Mouse (Mus musculus) MEL (cell line): Measurements from ENCODE around the gene Strip1.

Experiments
- CTCF ChIP-seq, 3 experiments: IDR thresholded peaks in 2 of 3; conservative IDR thresholded peaks in 1 of 3; 2 replicates each; pipeline ENCODE4 v1.5.1; 2011 to 2012; ENCODE audit warnings: low read length in 3 of 3, low read depth in 2 of 3, mild to moderate bottlenecking in 2 of 3, improper control_type of control experiment in 1 of 3, inconsistent platforms in 1 of 3, mixed read lengths in 1 of 3, moderate library complexity in 1 of 3; ENCODE audit not compliant: control insufficient read depth in 1 of 3, insufficient read depth in 1 of 3, poor library complexity in 1 of 3, severe bottlenecking in 1 of 3
- EP300 ChIP-seq, 2 experiments: IDR thresholded peaks; 2 replicates each; pipeline ENCODE4 v1.6.1; 2011; ENCODE audit warnings: improper control_type of control experiment in 2 of 2, low read length in 2 of 2, low read depth in 1 of 2, mild to moderate bottlenecking in 1 of 2
- ETS1 ChIP-seq: IDR thresholded peaks from 2 replicates; pipeline ENCODE4 v1.6.1; 2012; ENCODE audit warnings: low read depth, mild to moderate bottlenecking, inconsistent platforms, low read length, improper control_type of control experiment, moderate library complexity
- GATA1 ChIP-seq: IDR thresholded peaks from 2 replicates; pipeline ENCODE4 v1.6.1; 2011; ENCODE audit warnings: low read depth, low read length, improper control_type of control experiment
- MAX ChIP-seq: IDR thresholded peaks from 2 replicates; pipeline ENCODE4 v1.6.1; 2011; ENCODE audit warnings: low read length, improper control_type of control experiment
- MEF2A ChIP-seq: IDR thresholded peaks from 2 replicates; pipeline ENCODE4 v1.6.1; 2014; ENCODE audit warnings: low read depth, mild to moderate bottlenecking, inconsistent platforms, low read length, improper control_type of control experiment; ENCODE audit not compliant: poor library complexity, insufficient replicate concordance, severe bottlenecking; ENCODE audit errors: extremely low read depth
- MXI1 ChIP-seq: IDR thresholded peaks from 2 replicates; pipeline ENCODE4 v1.6.1; 2011; ENCODE audit warnings: mild to moderate bottlenecking, low read depth, low read length, improper control_type of control experiment
- MYB ChIP-seq: IDR thresholded peaks from 2 replicates; pipeline ENCODE4 v1.6.1; 2011; ENCODE audit warnings: mild to moderate bottlenecking, low read depth, low read length, improper control_type of control experiment
- POLR2A ChIP-seq, 2 experiments: IDR thresholded peaks; 2 replicates each; pipeline ENCODE4 v1.6.1; 2011 to 2012; ENCODE audit warnings: low read length in 2 of 2, mild to moderate bottlenecking in 2 of 2, control low read depth in 1 of 2, improper control_type of control experiment in 1 of 2, low read depth in 1 of 2, moderate library complexity in 1 of 2; ENCODE audit not compliant: control insufficient read depth in 1 of 2, insufficient read depth in 1 of 2, poor library complexity in 1 of 2
- POLR2AphosphoS2 ChIP-seq: IDR thresholded peaks from 2 replicates; pipeline ENCODE4 v1.6.1; 2011; ENCODE audit warnings: low read length, improper control_type of control experiment
- SMC3 ChIP-seq: IDR thresholded peaks from 2 replicates; pipeline ENCODE4 v1.6.1; 2011; ENCODE audit warnings: low read depth, low read length, improper control_type of control experiment
- TCF12 ChIP-seq: IDR thresholded peaks from 2 replicates; pipeline ENCODE4 v1.6.1; 2014; ENCODE audit warnings: low read depth, mild to moderate bottlenecking, inconsistent platforms, low read length, improper control_type of control experiment, moderate library complexity
- USF2 ChIP-seq, 2 experiments: IDR thresholded peaks; 2 replicates each; pipeline ENCODE4 v1.6.1; 2011 to 2012; ENCODE audit warnings: improper control_type of control experiment in 2 of 2, low read length in 2 of 2, borderline replicate concordance in 1 of 2, inconsistent platforms in 1 of 2, low read depth in 1 of 2, mild to moderate bottlenecking in 1 of 2; ENCODE audit not compliant: insufficient read depth in 1 of 2
- ZKSCAN1 ChIP-seq: IDR thresholded peaks from 2 replicates; pipeline ENCODE4 v1.6.1; 2012; ENCODE audit warnings: low read depth, mild to moderate bottlenecking, inconsistent platforms, low read length, improper control_type of control experiment, moderate library complexity

DNA sequence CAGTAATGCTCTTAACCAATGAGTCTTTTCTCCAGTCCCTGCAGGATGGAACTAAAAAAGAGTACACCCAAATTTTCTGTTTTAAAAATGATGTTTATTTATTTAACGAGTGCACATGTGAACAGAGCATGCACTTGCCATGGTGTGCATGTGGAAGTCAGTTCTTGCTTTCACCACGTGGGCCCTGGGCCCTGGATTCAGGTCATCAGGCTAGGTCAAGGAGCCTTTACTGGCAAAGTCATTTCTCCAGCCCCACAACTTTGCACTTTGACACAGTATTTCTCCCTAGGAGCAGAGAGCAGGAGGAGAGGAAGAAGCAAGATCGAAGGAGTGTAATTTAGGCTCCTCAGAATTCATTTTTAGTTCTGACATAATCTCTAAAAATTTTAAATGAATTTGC, 23.4 kb upstream of the Strip1 start:
- no peak for TF ChIP-seq MAX
- no peak for TF ChIP-seq CTCF (IDR thresholded peaks at IDR 0.05 in 2 of 3, conservative IDR thresholded peaks at IDR 0.05 in 1 of 3; ENCODE audit: control insufficient read depth in 1 of 3, insufficient read depth in 1 of 3, low read depth in 2 of 3, low read length in 3 of 3, poor library complexity in 1 of 3, severe bottlenecking in 1 of 3)
- TF ChIP-seq POLR2A (IDR thresholded peaks at IDR 0.05; ENCODE audit: control insufficient read depth in 1 of 2, insufficient read depth in 1 of 2, low read depth in 1 of 2, low read length in 2 of 2, poor library complexity in 1 of 2) = no peak
- TF ChIP-seq GATA1 = no peak
- TF ChIP-seq SMC3 = no peak
- no peak for TF ChIP-seq ZKSCAN1
- no peak for TF ChIP-seq MEF2A
- no peak for TF ChIP-seq MYB
- TF ChIP-seq MXI1 = no peak
- no peak for TF ChIP-seq EP300 (IDR thresholded peaks at IDR 0.05; ENCODE audit: low read depth in 1 of 2, low read length in 2 of 2)
- TF ChIP-seq TCF12 = no peak
- TF ChIP-seq POLR2AphosphoS2 = no peak
- TF ChIP-seq ETS1 = no peak
- TF ChIP-seq USF2 (IDR thresholded peaks at IDR 0.05; ENCODE audit: borderline replicate concordance in 1 of 2, insufficient read depth in 1 of 2, low read depth in 1 of 2, low read length in 2 of 2) = no peak
